Mouse (Mus musculus) heart, postnatal 0 days (tissue): ENCODE measurements at regions not wholly inside any gene's neighbourhood (a gene's known extent, or its start where the extent isn't known, plus 50 kb on each side); places are given as distances from the start of the nearest gene placed in this dataset.

Experiments
- CTCF ChIP-seq: IDR thresholded peaks from 2 replicates; pipeline ENCODE4 v1.5.1; 2016; ENCODE audit warnings: antibody characterized with exemption, control low read depth, low read depth
- EP300 ChIP-seq: IDR thresholded peaks from 2 replicates; pipeline ENCODE4 v1.6.1; 2016; ENCODE audit warnings: antibody characterized with exemption, low read depth

GRCm38 (mm10) chr12:25209333-25209728, 112.4 kb upstream of the Id2 start:
- TF ChIP-seq CTCF: no peak
- no peak for TF ChIP-seq EP300
